Mouse (Mus musculus) thymus, adult 18-20 months (tissue): ENCODE measurements around the gene Zfp426.

Experiments
- DNase-seq, 2 experiments: peaks; one replicate each; pipeline ENCODE4 v3.0.0; 2022; ENCODE audit warnings: mixed read lengths in 2 of 2

Zfp426 gene

DNA sequence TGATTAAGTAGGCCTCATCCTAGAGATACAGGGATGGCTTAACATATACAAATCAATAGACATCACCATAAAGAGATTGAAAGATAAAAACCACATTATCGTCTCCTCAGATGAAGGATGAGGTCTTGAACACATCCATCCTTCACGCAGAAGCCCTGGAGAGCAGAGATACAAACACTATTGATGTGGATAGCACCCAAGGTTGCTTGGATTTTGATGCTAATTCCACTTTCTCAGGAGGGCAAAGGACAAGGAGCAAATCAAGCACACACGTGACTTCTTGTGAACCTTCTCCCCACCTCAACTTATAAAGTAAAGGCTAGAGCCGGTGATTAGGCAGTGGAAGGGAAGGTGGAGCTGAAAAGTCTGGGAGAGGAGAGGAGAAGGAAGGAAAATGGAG is 38.9 kb downstream of the Zfp426 start:
- no peak for DNase-seq

GRCm38 (mm10) chr9:20451493-20451892 is 41.1 kb downstream of the Zfp426 start:
- DNase-seq = no peak

DNA sequence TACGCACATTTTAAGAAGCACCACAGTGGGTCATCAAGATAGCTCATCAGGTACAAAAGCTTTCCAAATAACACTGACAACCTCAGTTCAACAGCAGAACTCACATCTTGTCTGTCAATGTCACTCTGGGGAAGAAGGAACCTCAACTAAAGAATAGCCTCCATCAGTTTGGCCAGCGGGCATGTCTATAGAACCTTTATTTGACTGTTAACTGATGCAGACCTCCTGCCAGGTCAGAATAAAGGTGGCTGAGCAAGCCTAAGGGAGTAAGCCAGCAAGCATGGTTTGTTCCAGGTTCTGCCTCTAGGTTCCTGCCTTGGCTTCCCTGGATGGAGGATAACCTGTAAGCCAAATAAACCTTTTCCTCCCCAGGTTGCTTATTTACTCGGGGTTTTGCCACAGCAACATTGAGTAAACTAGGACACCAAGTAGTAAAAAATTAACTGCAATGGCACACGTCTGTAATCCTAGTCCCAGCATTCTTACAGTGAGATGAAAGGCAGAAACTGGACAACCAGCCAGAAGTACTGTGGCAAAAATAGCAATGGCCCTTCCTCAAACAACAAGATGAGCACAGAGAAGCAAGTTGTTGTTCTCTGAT is 49.3 kb downstream of the Zfp426 start:
- DNase-seq = no peak

GRCm38 (mm10) chr9:20430004-20430403 is 62.5 kb downstream of the Zfp426 start:
- DNase-seq = no peak
